Mouse (Mus musculus) megakaryocyte, adult 5-6 weeks (primary cell): Measurements from ENCODE around the gene Agmat. TPM values are rescaled to one million over a fixed set of nuclear protein-coding genes. Genes with fewer than 3 reads are reported as not detected.

Experiments
- ATAC-seq: 2 replicates; pipeline ENCODE4 v1.8.0; 2016; ENCODE audit warnings: mild to moderate bottlenecking, inconsistent platforms; ENCODE audit not compliant: poor library complexity, severe bottlenecking
- total RNA-seq, 2 experiments: library from RNA; stranded (forward) in 1 of 2; stranded (reverse) in 1 of 2; fragments of 153-499, 151-499 nt in 1 of 2; fragments of 221-1000, 200-1000 nt in 1 of 2; gene quantifications; 2 replicates each; pipeline versions ENCODE4 v1.2.3 to v1.2.4; 2015 to 2017

Agmat gene
- total RNA-seq (2015): not detected in 2 replicates
- total RNA-seq (2017): not detected in 2 replicates

- no peak for ATAC-seq
Observed at GRCm38 (mm10) chr4:141746578-141747346, at the start of gene Agmat. Gene Agmat, plus strand, starts transcription at chr4:141746672.

GRCm38 (mm10) chr4:141704625-141705024 lies 41.8 kb upstream of the Agmat start:
- ATAC-seq: no peak

- ATAC-seq: no peak
Observed at GRCm38 (mm10) chr4:141705331-141705730, 41.1 kb upstream of the Agmat start.

GRCm38 (mm10) chr4:141708005-141708404 lies 38.5 kb upstream of the Agmat start:
- peak; percentile 80 for ATAC-seq

- no peak for ATAC-seq
Observed at GRCm38 (mm10) chr4:141708971-141709370, 37.5 kb upstream of the Agmat start.

GRCm38 (mm10) chr4:141711250-141711649 lies 35.2 kb upstream of the Agmat start:
- ATAC-seq: no peak

- peak; percentile 61 for ATAC-seq
Observed at GRCm38 (mm10) chr4:141713598-141714142, 32.8 kb upstream of the Agmat start.

GRCm38 (mm10) chr4:141715027-141715426 lies 31.4 kb upstream of the Agmat start:
- ATAC-seq: no peak

GRCm38 (mm10) chr4:141717633-141718032 lies 28.8 kb upstream of the Agmat start:
- no peak for ATAC-seq

GRCm38 (mm10) chr4:141719304-141719703 lies 27.2 kb upstream of the Agmat start:
- no peak for ATAC-seq

GRCm38 (mm10) chr4:141720761-141721523 lies 25.5 kb upstream of the Agmat start:
- no peak for ATAC-seq

- ATAC-seq: no peak
Observed at GRCm38 (mm10) chr4:141721961-141722360, 24.5 kb upstream of the Agmat start.

GRCm38 (mm10) chr4:141722731-141723672 lies 23.5 kb upstream of the Agmat start, which contains the start of gene Ddi2:
Gene Ddi2, minus strand, starts transcription at chr4:141723419.
- ATAC-seq: peak; percentile 91

- no peak for ATAC-seq
Observed at GRCm38 (mm10) chr4:141723673-141724068, 22.8 kb upstream of the Agmat start.

- ATAC-seq: peak; percentile 28; the same call in 1 of the 2 replicates
Observed at GRCm38 (mm10) chr4:141724594-141724993, 21.9 kb upstream of the Agmat start.

GRCm38 (mm10) chr4:141725277-141725676 lies 21.2 kb upstream of the Agmat start:
- ATAC-seq: no peak

- no peak for ATAC-seq
Observed at GRCm38 (mm10) chr4:141725738-141726137, 20.7 kb upstream of the Agmat start.

- no peak for ATAC-seq
Observed at GRCm38 (mm10) chr4:141729266-141729665, 17.2 kb upstream of the Agmat start.

- no peak for ATAC-seq
Observed at GRCm38 (mm10) chr4:141730401-141730800, 16.1 kb upstream of the Agmat start.

- ATAC-seq: 0 out of 2 replicates have a peak, but pooled peaks have one; percentile 26
Observed at GRCm38 (mm10) chr4:141731766-141732165, 14.7 kb upstream of the Agmat start.
